Mouse (Mus musculus): ENCODE results near the gene Atp4a. TPM values are rescaled to one million over a fixed set of nuclear protein-coding genes. Genes with fewer than 3 reads are reported as not detected.

Gene Atp4a
- 4.6 and 5.0 TPM in 2 replicates for polyA plus RNA-seq (2015; fragmentation: Nextera tagmentation; extraction: Ambion mirVana)

DNA sequence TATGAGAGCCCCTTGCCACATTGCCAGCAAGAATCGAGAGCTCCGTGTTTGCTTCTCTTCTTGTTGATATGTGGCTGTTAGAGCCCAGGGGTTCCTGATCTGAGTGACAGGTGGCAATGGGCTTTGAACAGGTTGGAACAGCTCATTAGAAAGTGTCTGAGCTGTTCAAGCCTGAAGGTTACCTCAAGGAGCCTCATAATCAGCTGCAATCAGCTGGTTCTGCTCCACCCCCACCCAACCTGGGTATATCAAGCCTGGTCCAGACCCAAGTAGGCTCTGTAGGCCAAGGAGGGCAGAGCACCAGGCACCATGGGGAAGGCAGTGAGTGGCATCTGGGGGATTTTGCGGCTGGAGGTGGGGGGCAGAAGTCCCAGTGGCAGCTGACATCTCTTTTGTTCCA lies at the start of gene Atp4a:
TSS of gene Atp4a (plus strand) at position 268 of the 400 bp plus-strand sequence.
- no peak within 1 kb of the TSS for H3K9ac ChIP-seq (ENCODE audit: low read depth, low read length)
- no peak for TF ChIP-seq CTCF (IDR thresholded peaks at IDR 0.05; ENCODE audit: low read depth)
- H3K4me1 ChIP-seq (replicated peaks; ENCODE audit: insufficient read depth, low read length) = no peaks in the 10 kb centered on the region; the same call in 1 of the 2 replicates
- peaks cover 5% of the 10 kb centered on the region; the same call in 1 of the 2 replicates for H3K27me3 ChIP-seq (ENCODE audit: insufficient read depth, low read length)
- H3K36me3 ChIP-seq (ENCODE audit: insufficient read depth, low read length) = no peaks in the 10 kb centered on the region
- no peak within 1 kb of the TSS for H3K4me2 ChIP-seq (ENCODE audit: low read length)
- WGBS = 67% methylated on average over 3 of the region's 3 CpGs
- DNase-seq (ENCODE audit: low spot score) (no peak), ATAC-seq (replicated peaks; ENCODE audit: low FRiP score, low read depth) (0 out of 2 replicates have a peak, but pooled peaks have one; percentile 40)
- H3K4me3 ChIP-seq (replicated peaks; ENCODE audit: low read depth, low read length) = no peak within 1 kb of the TSS
- H3K27ac ChIP-seq = no peak within 1 kb of the TSS
- H3K9me3 ChIP-seq (replicated peaks; ENCODE audit: low read length) = no peaks in the 10 kb centered on the region

GRCm38 (mm10) chr7:30664529-30665200 lies 47.3 kb upstream of the Atp4a start, which contains the start of gene Haus5:
Gene Haus5, minus strand, starts transcription at chr7:30664994.
- H3K9me3 ChIP-seq (replicated peaks; ENCODE audit: low read length) = no peaks in the 10 kb centered on the region
- peak; percentile 96 for ATAC-seq (replicated peaks; ENCODE audit: low FRiP score, low read depth)
- H3K27me3 ChIP-seq (ENCODE audit: insufficient read depth, low read length) = no peaks in the 10 kb centered on the region
- TF ChIP-seq CTCF (IDR thresholded peaks at IDR 0.05; ENCODE audit: low read depth) = peak; percentile 5; the same call in 1 of the 2 replicates
- 1% methylated on average over 34 of the region's 34 CpGs for WGBS
- no peak within 1 kb of the TSS for H3K27ac ChIP-seq
- peaks cover 4% of the 10 kb centered on the region; the same call in 1 of the 2 replicates for H3K36me3 ChIP-seq (ENCODE audit: insufficient read depth, low read length)
- H3K4me1 ChIP-seq (replicated peaks; ENCODE audit: insufficient read depth, low read length) = no peaks in the 10 kb centered on the region; the same call in 1 of the 2 replicates
- peak within 1 kb of the TSS; percentile 93 for H3K4me2 ChIP-seq (ENCODE audit: low read length)
- H3K9ac ChIP-seq (ENCODE audit: low read depth, low read length) = peak within 1 kb of the TSS; percentile 71
- peak; percentile 94 for DNase-seq (ENCODE audit: low spot score)
- peak within 1 kb of the TSS; percentile 70 for H3K4me3 ChIP-seq (replicated peaks; ENCODE audit: low read depth, low read length)

GRCm38 (mm10) chr7:30665321-30665720 lies 46.7 kb upstream of the Atp4a start:
- H3K4me2 ChIP-seq (ENCODE audit: low read length) = peak overlapping the region; percentile 93
- H3K4me1 ChIP-seq (replicated peaks; ENCODE audit: insufficient read depth, low read length) = no peaks in the 10 kb centered on the region; the same call in 1 of the 2 replicates
- ATAC-seq (replicated peaks; ENCODE audit: low FRiP score, low read depth) = 0 out of 2 replicates have a peak, but pooled peaks have one; percentile 36
- peak overlapping the region; percentile 70 for H3K4me3 ChIP-seq (replicated peaks; ENCODE audit: low read depth, low read length)
- TF ChIP-seq CTCF (IDR thresholded peaks at IDR 0.05; ENCODE audit: low read depth) = no peak
- H3K9ac ChIP-seq (ENCODE audit: low read depth, low read length) = peak overlapping the region; percentile 71; the same call in 1 of the 2 replicates
- H3K27me3 ChIP-seq (ENCODE audit: insufficient read depth, low read length) = no peaks in the 10 kb centered on the region
- H3K36me3 ChIP-seq (ENCODE audit: insufficient read depth, low read length) = peaks cover 4% of the 10 kb centered on the region; the same call in 1 of the 2 replicates
- H3K27ac ChIP-seq = no peak overlapping the region
- DNase-seq (ENCODE audit: low spot score) = peak; percentile 37
- 6% methylated on average over 11 of the region's 11 CpGs for WGBS
- no peaks in the 10 kb centered on the region for H3K9me3 ChIP-seq (replicated peaks; ENCODE audit: low read length)

DNA sequence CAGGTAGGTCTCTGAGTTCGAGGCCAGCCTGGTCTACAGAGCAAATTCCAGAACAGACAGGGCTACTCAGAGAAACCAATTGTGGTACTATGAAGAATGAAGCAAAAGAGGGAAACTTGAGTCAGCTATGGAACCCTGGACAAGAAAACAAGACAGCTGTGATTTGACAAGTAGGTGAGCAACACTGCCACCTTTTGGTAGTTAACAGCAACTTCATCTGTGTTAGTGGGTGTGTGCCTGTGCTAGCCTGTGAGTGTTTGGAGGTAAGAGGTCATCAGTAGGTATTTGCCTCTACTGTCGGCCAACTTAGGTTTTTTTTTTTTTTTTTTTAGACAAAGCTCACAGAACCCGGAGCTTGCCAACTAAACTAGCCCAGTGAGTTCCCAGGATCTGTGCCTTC lies 42.8 kb upstream of the Atp4a start:
- no peaks in the 10 kb centered on the region; the same call in 1 of the 2 replicates for H3K4me1 ChIP-seq (replicated peaks; ENCODE audit: insufficient read depth, low read length)
- peak; percentile 44 for DNase-seq (ENCODE audit: low spot score)
- peak; percentile 54 for TF ChIP-seq CTCF (IDR thresholded peaks at IDR 0.05; ENCODE audit: low read depth)
- H3K9me3 ChIP-seq (replicated peaks; ENCODE audit: low read length) = no peaks in the 10 kb centered on the region
- no peak for ATAC-seq (replicated peaks; ENCODE audit: low FRiP score, low read depth)
- no peak overlapping the region for H3K27ac ChIP-seq
- H3K4me2 ChIP-seq (ENCODE audit: low read length) = no peak overlapping the region
- H3K9ac ChIP-seq (ENCODE audit: low read depth, low read length) = no peak overlapping the region
- no peaks in the 10 kb centered on the region for H3K36me3 ChIP-seq (ENCODE audit: insufficient read depth, low read length)
- H3K27me3 ChIP-seq (ENCODE audit: insufficient read depth, low read length) = no peaks in the 10 kb centered on the region
- 36% methylated on average over 3 of the region's 3 CpGs for WGBS
- H3K4me3 ChIP-seq (replicated peaks; ENCODE audit: low read depth, low read length) = no peak overlapping the region

GRCm38 (mm10) chr7:30671480-30671879 lies 40.5 kb upstream of the Atp4a start, which contains the start of gene Pmis2:
Gene Pmis2, minus strand, starts transcription at chr7:30671605.
- Histone ChIP-seq H3K4me2 (ENCODE audit: low read length) (no peak within 1 kb of the TSS), H3K36me3 (ENCODE audit: insufficient read depth, low read length) (no peaks in the 10 kb centered on the region), H3K9me3 (replicated peaks; ENCODE audit: low read length) (no peaks in the 10 kb centered on the region), H3K4me1 (replicated peaks; ENCODE audit: insufficient read depth, low read length) (no peaks in the 10 kb centered on the region), H3K4me3 (replicated peaks; ENCODE audit: low read depth, low read length) (no peak within 1 kb of the TSS), H3K27ac (no peak within 1 kb of the TSS), H3K9ac (ENCODE audit: low read depth, low read length) (no peak within 1 kb of the TSS), H3K27me3 (ENCODE audit: insufficient read depth, low read length) (no peaks in the 10 kb centered on the region)
- WGBS = 69% methylated on average over 9 of the region's 9 CpGs
- DNase-seq (ENCODE audit: low spot score) = no peak
- no peak for TF ChIP-seq CTCF (IDR thresholded peaks at IDR 0.05; ENCODE audit: low read depth)
- ATAC-seq (replicated peaks; ENCODE audit: low FRiP score, low read depth) = no peak

GRCm38 (mm10) chr7:30678263-30678975 lies 33.6 kb upstream of the Atp4a start:
- H3K36me3 ChIP-seq (ENCODE audit: insufficient read depth, low read length) = no peaks in the 10 kb centered on the region
- no peaks in the 10 kb centered on the region for H3K9me3 ChIP-seq (replicated peaks; ENCODE audit: low read length)
- H3K4me3 ChIP-seq (replicated peaks; ENCODE audit: low read depth, low read length) = no peak overlapping the region
- DNase-seq (ENCODE audit: low spot score) (no peak), ATAC-seq (replicated peaks; ENCODE audit: low FRiP score, low read depth) (no peak)
- WGBS = 63% methylated on average over 5 of the region's 5 CpGs
- no peak overlapping the region for H3K4me2 ChIP-seq (ENCODE audit: low read length)
- H3K4me1 ChIP-seq (replicated peaks; ENCODE audit: insufficient read depth, low read length) = no peaks in the 10 kb centered on the region
- H3K9ac ChIP-seq (ENCODE audit: low read depth, low read length) = no peak overlapping the region
- peak; percentile 35; the same call in 1 of the 2 replicates for TF ChIP-seq CTCF (IDR thresholded peaks at IDR 0.05; ENCODE audit: low read depth)
- no peaks in the 10 kb centered on the region for H3K27me3 ChIP-seq (ENCODE audit: insufficient read depth, low read length)
- no peak overlapping the region for H3K27ac ChIP-seq
